Comparison of ENCODE assay signal across 10 mouse cellular contexts in the genomic region with DNA sequence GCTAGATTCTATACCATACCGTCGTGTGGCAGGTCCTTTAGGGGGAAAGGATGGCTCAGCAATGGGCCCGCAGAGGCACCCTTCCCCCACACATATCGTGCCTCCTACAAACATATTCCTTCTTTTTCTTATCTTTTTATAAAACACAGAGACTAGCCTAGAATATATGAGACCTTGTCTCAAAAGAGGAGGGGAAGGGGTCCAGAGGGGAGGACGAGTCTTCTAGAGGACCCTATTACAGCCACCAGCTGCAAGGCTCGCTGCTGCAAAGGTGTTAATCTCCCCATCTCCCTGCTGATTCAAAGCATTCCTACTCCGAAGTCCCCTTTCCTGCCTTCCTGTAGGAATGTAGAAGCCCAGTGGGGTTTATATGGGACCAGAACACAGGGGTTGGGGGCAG. TPM values are rescaled to one million over a fixed set of nuclear protein-coding genes. Genes with fewer than 3 reads are reported as not detected.
DNase-seq lines count a peak whose midpoint lies in the region; ATAC-seq and TF ChIP-seq lines count a peak whose summit lies in the region.
"Had no signal": no experiment of that assay in that cellular context is flagged by ENCODE, and none has a peak within 500 bp of the region (broad histone marks: within the 10 kb centered on the region; RNA-seq: fewer than 3 reads in every experiment).

No protein-coding gene starts in this region.

- ATAC-seq in kidney, embryonic 14.5 days (ENCODE audit: low FRiP score, low TSS enrichment): no peak
- ATAC-seq in hindbrain, embryonic 16.5 days: no peak
- no peak for ATAC-seq in midbrain, embryonic 16.5 days

- no peak for TF ChIP-seq CTCF in kidney, adult 2 months (conservative IDR thresholded peaks at IDR 0.05; ENCODE audit: insufficient read depth, insufficient read length, low read depth, low read length)

- DNase-seq in kidney, adult 2 months: no peak
- peak; percentile 89 for DNase-seq in R1 (ENCODE audit: low read depth, low spot score)
- no peak for DNase-seq in cerebellum, adult 18-20 months
- no peak for DNase-seq in gastrocnemius, postnatal 4 days (ENCODE audit: low spot score in 2 of 2)
- DNase-seq: gastrocnemius, postnatal 14 days; kidney, postnatal 14 days; lung, postnatal 14 days had no signal

- H3K27me3 ChIP-seq in kidney, embryonic 14.5 days (ENCODE audit: control insufficient read depth, insufficient read depth, low read length): no peaks in the 10 kb centered on the region
- no peaks in the 10 kb centered on the region for H3K27me3 ChIP-seq in kidney, adult 2 months (replicated peaks; ENCODE audit: control insufficient read depth, insufficient read depth, low read length)
- no peaks in the 10 kb centered on the region for H3K27me3 ChIP-seq in hindbrain, embryonic 16.5 days (replicated peaks; ENCODE audit: control insufficient read depth, insufficient read depth, low read length)
- no peaks in the 10 kb centered on the region for H3K27me3 ChIP-seq in midbrain, embryonic 16.5 days (ENCODE audit: control insufficient read depth, insufficient read depth, low read depth, low read length)

- H3K9ac ChIP-seq in kidney, embryonic 14.5 days (ENCODE audit: low read depth, low read length): no peak overlapping the region
- H3K9ac ChIP-seq in hindbrain, embryonic 16.5 days (ENCODE audit: low read depth, low read length): no peak overlapping the region
- H3K9ac ChIP-seq in midbrain, embryonic 16.5 days (ENCODE audit: low read depth, low read length): no peak overlapping the region

- 9% methylated on average over 7 of the region's 7 CpGs for WGBS in kidney, embryonic 14.5 days
- WGBS in kidney, adult 2 months: 34% methylated on average over 7 of the region's 7 CpGs
- WGBS in hindbrain, embryonic 16.5 days: 10% methylated on average over 7 of the region's 7 CpGs
- 7% methylated on average over 7 of the region's 7 CpGs for WGBS in midbrain, embryonic 16.5 days

- TF ChIP-seq POLR2A in kidney, adult 2 months (IDR thresholded peaks at IDR 0.05; ENCODE audit: low read depth, low read length): no peak

- peaks cover 8% of the 10 kb centered on the region; the same call in 1 of the 2 replicates for H3K4me1 ChIP-seq in kidney, embryonic 14.5 days (ENCODE audit: control insufficient read depth, insufficient read depth, low read length)
- peaks cover 4% of the 10 kb centered on the region; the same call in 1 of the 2 replicates for H3K4me1 ChIP-seq in kidney, adult 2 months (ENCODE audit: control insufficient read depth, insufficient read depth, low read length)
- H3K4me1 ChIP-seq in hindbrain, embryonic 16.5 days (ENCODE audit: control insufficient read depth, insufficient read depth, low read depth, low read length): peaks cover 15% of the 10 kb centered on the region
- H3K4me1 ChIP-seq in midbrain, embryonic 16.5 days (ENCODE audit: control insufficient read depth, insufficient read depth, low read length): peaks cover 27% of the 10 kb centered on the region

- no peak overlapping the region for H3K4me3 ChIP-seq in kidney, embryonic 14.5 days (ENCODE audit: low read length)
- no peak overlapping the region for H3K4me3 ChIP-seq in kidney, adult 2 months (ENCODE audit: insufficient read depth, low read depth, low read length)
- H3K4me3 ChIP-seq in hindbrain, embryonic 16.5 days (ENCODE audit: low read length): no peak overlapping the region
- no peak overlapping the region for H3K4me3 ChIP-seq in midbrain, embryonic 16.5 days (ENCODE audit: low read depth, low read length)

- H3K4me2 ChIP-seq in kidney, embryonic 14.5 days (replicated peaks; ENCODE audit: low read depth, low read length): no peak overlapping the region
- H3K4me2 ChIP-seq in hindbrain, embryonic 16.5 days (ENCODE audit: low read length): 0 out of 2 replicates have a peak overlapping the region, but pooled peaks have one; percentile 5
- H3K4me2 ChIP-seq in midbrain, embryonic 16.5 days (ENCODE audit: low read length): peak overlapping the region; percentile 2; the same call in 1 of the 2 replicates

- no peaks in the 10 kb centered on the region for H3K36me3 ChIP-seq in kidney, embryonic 14.5 days (ENCODE audit: control insufficient read depth, insufficient read depth, low read length)
- no peaks in the 10 kb centered on the region for H3K36me3 ChIP-seq in kidney, adult 2 months (ENCODE audit: control insufficient read depth, insufficient read depth, low read length)
- H3K36me3 ChIP-seq in hindbrain, embryonic 16.5 days (ENCODE audit: control insufficient read depth, insufficient read depth, low read length): no peaks in the 10 kb centered on the region
- no peaks in the 10 kb centered on the region for H3K36me3 ChIP-seq in midbrain, embryonic 16.5 days (ENCODE audit: control insufficient read depth, insufficient read depth, low read length)

- no peaks in the 10 kb centered on the region for H3K9me3 ChIP-seq in kidney, embryonic 14.5 days (ENCODE audit: control insufficient read depth, low read length)
- H3K9me3 ChIP-seq in hindbrain, embryonic 16.5 days (ENCODE audit: control insufficient read depth, low read length): no peaks in the 10 kb centered on the region
- no peaks in the 10 kb centered on the region for H3K9me3 ChIP-seq in midbrain, embryonic 16.5 days (replicated peaks; ENCODE audit: control insufficient read depth, low read length, poor library complexity, severe bottlenecking)

- 0 out of 2 replicates have a peak overlapping the region, but pooled peaks have one; percentile 9 for H3K27ac ChIP-seq in kidney, embryonic 14.5 days (ENCODE audit: low read depth, low read length)
- H3K27ac ChIP-seq in kidney, adult 2 months (ENCODE audit: insufficient read depth, low read depth, low read length): no peak overlapping the region
- H3K27ac ChIP-seq in hindbrain, embryonic 16.5 days (ENCODE audit: low read depth, low read length): no peak overlapping the region
- H3K27ac ChIP-seq in midbrain, embryonic 16.5 days (ENCODE audit: low read length): peak overlapping the region; percentile 61

RNA-seq across cellular contexts. Expression of a gene that starts 12.1 kb away (rescaled TPM):
- polyA plus RNA-seq in kidney, embryonic 14.5 days (2014; fragmentation: Nextera tagmentation; extraction: Ambion mirVana): 21.7 and 28.2 TPM in 2 replicates
- polyA plus RNA-seq in kidney, adult 2 months (2012; rRNA removed): 94.0 and 101 TPM in 2 replicates
- 6.7 and 6.9 TPM in 2 replicates for polyA plus RNA-seq in hindbrain, embryonic 16.5 days (2015; fragmentation: Nextera tagmentation; extraction: Ambion mirVana)
- 4.1 and 5.1 TPM in 2 replicates for polyA plus RNA-seq in midbrain, embryonic 16.5 days (2015; fragmentation: Nextera tagmentation; extraction: Ambion mirVana)
- 10 to 100 TPM; 26.4 to 27.2 TPM for total RNA-seq in gastrocnemius, postnatal 4 days (2021)

RNA-seq across cellular contexts. Expression of a gene that starts 14.7 kb away (rescaled TPM):
- polyA plus RNA-seq in kidney, embryonic 14.5 days (2014; fragmentation: Nextera tagmentation; extraction: Ambion mirVana): 20.8 and 38.2 TPM in 2 replicates
- 8.3 and 8.6 TPM in 2 replicates for polyA plus RNA-seq in kidney, adult 2 months (2012; rRNA removed)
- polyA plus RNA-seq in hindbrain, embryonic 16.5 days (2015; fragmentation: Nextera tagmentation; extraction: Ambion mirVana): 44.5 and 55.2 TPM in 2 replicates
- 64.5 and 69.3 TPM in 2 replicates for polyA plus RNA-seq in midbrain, embryonic 16.5 days (2015; fragmentation: Nextera tagmentation; extraction: Ambion mirVana)
- total RNA-seq in gastrocnemius, postnatal 4 days (2021): 10 to 100 TPM; 28.9 to 29.7 TPM

RNA-seq across cellular contexts. Expression of a gene that starts 31.4 kb away (rescaled TPM):
- 59.7 and 72.0 TPM in 2 replicates for polyA plus RNA-seq in kidney, embryonic 14.5 days (2014; fragmentation: Nextera tagmentation; extraction: Ambion mirVana)
- 224 and 296 TPM in 2 replicates for polyA plus RNA-seq in kidney, adult 2 months (2012; rRNA removed)
- polyA plus RNA-seq in hindbrain, embryonic 16.5 days (2015; fragmentation: Nextera tagmentation; extraction: Ambion mirVana): 22.8 and 23.5 TPM in 2 replicates
- polyA plus RNA-seq in midbrain, embryonic 16.5 days (2015; fragmentation: Nextera tagmentation; extraction: Ambion mirVana): 10.7 and 11.2 TPM in 2 replicates
- total RNA-seq in gastrocnemius, postnatal 4 days (2021): 10 to 100 TPM; 19.9 to 20.3 TPM

Comparison
In these comparisons a context has a peak if more than half of its experiments do, and no peak if none do; other contexts are left out.
1. H3K27ac ChIP-seq: peak in kidney, embryonic 14.5 days (single experiment) and midbrain, embryonic 16.5 days (single experiment); none in kidney, adult 2 months (single experiment) and hindbrain, embryonic 16.5 days (single experiment).